Mouse (Mus musculus) liver, adult 2 months (tissue): ENCODE measurements at regions not wholly inside any gene's neighbourhood (a gene's known extent, or its start where the extent isn't known, plus 50 kb on each side); places are given as distances from the start of the nearest gene placed in this dataset.
A peak's percentile ranks its signal among the peaks of the same experiment; 100 is the strongest.

Source experiments
- CTCF ChIP-seq: fragments of 200-500 bp; IDR thresholded peaks from 2 replicates; pipeline ENCODE4 v1.5.1; 2011; ENCODE audit warnings: low read depth, low read length, control low read depth
- POLR2A ChIP-seq: fragments of 200-500 bp; IDR thresholded peaks from 2 replicates; pipeline ENCODE4 v1.6.1; 2011; ENCODE audit warnings: low read length, control low read depth; ENCODE audit not compliant: insufficient read depth; ENCODE audit errors: extremely low read depth

DNA sequence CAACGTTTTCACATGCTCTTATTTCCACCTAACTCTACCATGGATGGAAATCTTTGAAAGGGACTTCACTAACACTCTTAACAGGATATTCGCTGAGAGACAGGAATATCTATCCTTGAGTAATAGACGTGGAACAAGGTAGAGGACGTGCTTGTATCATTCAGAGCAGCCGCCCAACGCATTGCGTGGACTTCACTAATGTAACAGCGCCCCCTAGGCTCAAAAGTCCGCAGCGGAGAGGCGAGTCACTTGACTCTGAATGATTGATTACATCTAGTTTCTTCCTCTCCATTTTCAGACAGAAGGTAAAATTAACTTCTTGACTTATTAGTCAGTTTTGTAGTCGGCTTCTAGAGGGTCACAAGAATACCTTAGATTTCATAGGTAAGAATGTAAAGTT is 447.1 kb downstream of the Slc16a7 start:
- TF ChIP-seq CTCF (peak; percentile 29; the same call in 1 of the 2 replicates), POLR2A (no peak)
